Mouse (Mus musculus) embryonic facial prominence, embryonic 15.5 days (tissue): ENCODE data around the gene Nudt3. TPM values are rescaled to one million over a fixed set of nuclear protein-coding genes. Genes with fewer than 3 reads are reported as not detected.

ENCODE experiments used
- ATAC-seq: fragments of 200-750 bp; cut with Nextera tagmentation; 2 replicates; pipeline ENCODE4 v1.8.0; 2017; ENCODE audit warnings: low read depth, moderate TSS enrichment; ENCODE audit not compliant: insufficient number of reproducible peaks, low FRiP score, low TSS enrichment
- H3K27ac ChIP-seq: fragments of 300-500 bp; sonication (generic); replicated peaks from 2 replicates; pipeline ENCODE4 v1.5.1; 2015; ENCODE audit warnings: mild to moderate bottlenecking, inconsistent platforms
- H3K27me3 ChIP-seq: fragments of 300-500 bp; sonication (generic); 2 replicates; pipeline ENCODE4 v1.6.1; 2015; ENCODE audit warnings: inconsistent platforms
- H3K36me3 ChIP-seq: fragments of 300-500 bp; sonication (generic); 2 replicates; pipeline ENCODE4 v1.6.1; 2015; ENCODE audit warnings: mild to moderate bottlenecking, inconsistent platforms
- H3K4me1 ChIP-seq: fragments of 300-500 bp; sonication (generic); 2 replicates; pipeline ENCODE4 v1.6.1; 2015; ENCODE audit warnings: inconsistent platforms
- H3K4me2 ChIP-seq: fragments of 300-500 bp; sonication (generic); replicated peaks from 2 replicates; pipeline ENCODE4 v1.6.1; 2015; ENCODE audit warnings: mild to moderate bottlenecking, inconsistent platforms
- H3K4me3 ChIP-seq: fragments of 300-500 bp; sonication (generic); replicated peaks from 2 replicates; pipeline ENCODE4 v1.5.1; 2015; ENCODE audit warnings: mild to moderate bottlenecking, inconsistent platforms
- H3K9ac ChIP-seq: fragments of 300-500 bp; sonication (generic); 2 replicates; pipeline ENCODE4 v1.6.1; 2015; ENCODE audit warnings: inconsistent platforms
- H3K9me3 ChIP-seq: fragments of 300-500 bp; sonication (generic); replicated peaks from 2 replicates; pipeline ENCODE4 v1.6.1; 2016; ENCODE audit warnings: inconsistent platforms
- WGBS: fragments of 180-500 bp; shearing (Covaris S2); methylation state at CpG from one replicate; pipeline ENCODE4 v1.1.7; 2015; 5-methylcytosine and 5-hydroxymethylcytosine counted together
- polyA plus RNA-seq: library from polyadenylated mRNA; unstranded; fragments of >200 nt; fragmentation: Nextera tagmentation; extraction: Ambion mirVana; gene quantifications from 2 replicates; pipeline ENCODE4 v1.2.1, GENCODE M21; 2015

Gene Nudt3
- polyA plus RNA-seq, 1 experiment from 2014 or later = 99.3 TPM

- Histone ChIP-seq H3K36me3 (no peaks in the 10 kb centered on the region), H3K4me2 (peak overlapping the region; percentile 70), H3K9ac (peak overlapping the region; percentile 50), H3K27ac (peak overlapping the region; percentile 94), H3K9me3 (no peaks in the 10 kb centered on the region), H3K4me1 (peaks cover 39% of the 10 kb centered on the region), H3K27me3 (no peaks in the 10 kb centered on the region), H3K4me3 (peak overlapping the region; percentile 63)
- 45% methylated on average over 20 of the region's 20 CpGs for WGBS
- ATAC-seq = no peak
These were observed 69.0 kb downstream of the Nudt3 start for GRCm38 (mm10) chr17:27554062-27554960.

DNA sequence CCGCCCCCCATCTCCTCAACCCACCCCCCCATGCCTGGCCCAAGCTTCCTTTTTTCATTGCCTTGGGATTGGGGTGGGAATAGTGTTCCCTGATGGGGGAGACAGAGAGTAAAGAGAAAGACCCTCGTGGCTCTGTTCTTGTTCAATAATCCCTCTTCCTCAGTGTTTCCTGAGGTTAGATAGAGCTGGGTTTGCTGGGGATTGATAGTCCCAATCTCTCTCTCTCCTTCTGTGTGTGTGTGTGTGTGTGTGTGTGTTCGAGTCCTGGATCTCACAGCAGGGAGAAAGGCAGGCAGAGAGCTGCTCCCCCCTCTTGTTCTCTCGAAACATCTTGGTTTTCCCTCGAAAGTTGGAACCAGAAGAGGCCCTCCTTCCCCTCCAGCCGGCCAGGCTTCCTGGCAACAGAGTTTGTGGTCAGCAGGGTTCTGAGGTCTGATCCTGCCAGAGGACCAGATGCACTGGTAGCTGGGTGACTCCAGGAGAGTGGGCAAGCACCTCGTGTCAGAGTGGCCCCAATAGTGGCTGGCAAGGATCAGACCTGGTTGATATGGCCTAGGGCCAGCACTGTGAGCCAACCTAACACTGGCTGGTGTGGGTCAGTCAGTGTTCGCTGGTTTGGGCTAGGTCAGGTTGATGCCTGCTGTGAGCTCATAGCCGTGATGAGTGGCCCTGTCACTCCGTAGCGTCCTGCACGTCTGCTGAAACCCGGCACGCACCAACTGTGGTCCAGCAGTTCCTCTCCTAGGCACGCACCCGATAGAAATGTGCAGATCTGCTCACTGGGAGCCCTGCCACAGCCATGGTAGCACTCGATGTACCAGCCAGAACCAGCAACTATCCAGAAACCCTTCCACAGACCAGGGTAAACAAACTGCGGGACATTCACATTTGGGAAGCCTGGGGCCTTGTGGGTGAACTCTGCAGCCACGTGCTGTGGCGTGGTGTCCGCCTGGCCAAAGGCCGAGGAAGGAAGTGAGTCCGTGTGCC, 70.8 kb downstream of the Nudt3 start:
- H3K4me1 ChIP-seq = peaks cover 21% of the 10 kb centered on the region
- no peak for ATAC-seq
- no peak overlapping the region for H3K9ac ChIP-seq
- H3K27ac ChIP-seq = no peak overlapping the region
- H3K36me3 ChIP-seq = no peaks in the 10 kb centered on the region
- H3K27me3 ChIP-seq = no peaks in the 10 kb centered on the region
- no peak overlapping the region for H3K4me2 ChIP-seq
- H3K4me3 ChIP-seq = no peak overlapping the region
- WGBS = 72% methylated on average over 23 of the region's 23 CpGs
- no peaks in the 10 kb centered on the region for H3K9me3 ChIP-seq

- Histone ChIP-seq H3K27me3 (no peaks in the 10 kb centered on the region), H3K9me3 (no peaks in the 10 kb centered on the region), H3K4me1 (peaks cover 18% of the 10 kb centered on the region), H3K4me3 (no peak overlapping the region), H3K4me2 (no peak overlapping the region), H3K9ac (no peak overlapping the region), H3K36me3 (no peaks in the 10 kb centered on the region), H3K27ac (no peak overlapping the region)
- ATAC-seq = no peak
- 54% methylated on average over 10 of the region's 10 CpGs for WGBS
These were observed 71.8 kb downstream of the Nudt3 start for GRCm38 (mm10) chr17:27551393-27551940.

DNA sequence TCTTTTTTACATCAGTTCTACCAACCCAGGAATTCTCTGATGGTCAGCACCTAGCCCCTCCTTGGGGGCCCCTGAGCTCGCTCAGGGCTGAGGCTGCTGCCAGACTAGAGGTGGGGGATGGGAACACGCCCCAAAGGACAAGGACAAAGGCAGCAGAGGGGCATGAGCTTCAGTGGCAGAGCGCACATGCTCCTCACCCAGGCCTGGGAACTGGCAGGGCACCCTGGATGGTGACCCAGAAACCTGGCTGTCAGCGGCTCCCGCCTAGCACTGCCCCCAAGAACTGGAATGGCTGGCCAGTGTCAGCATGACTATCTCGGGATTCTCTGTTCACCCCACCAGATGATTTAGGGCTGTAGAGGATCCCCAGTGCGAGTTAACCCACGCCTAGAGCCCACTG, 74.1 kb downstream of the Nudt3 start:
- Histone ChIP-seq H3K4me3 (no peak overlapping the region), H3K27ac (no peak overlapping the region), H3K9ac (no peak overlapping the region), H3K4me2 (no peak overlapping the region), H3K27me3 (no peaks in the 10 kb centered on the region), H3K36me3 (no peaks in the 10 kb centered on the region), H3K9me3 (no peaks in the 10 kb centered on the region), H3K4me1 (no peaks in the 10 kb centered on the region)
- WGBS = 61% methylated on average over 8 of the region's 8 CpGs
- ATAC-seq = no peak

GRCm38 (mm10) chr17:27547253-27547868, 75.9 kb downstream of the Nudt3 start:
- no peak for ATAC-seq

GRCm38 (mm10) chr17:27546574-27547085, 76.7 kb downstream of the Nudt3 start:
- WGBS = 66% methylated on average over 7 of the region's 7 CpGs
- ATAC-seq = no peak
- H3K4me2 ChIP-seq = no peak overlapping the region
- no peaks in the 10 kb centered on the region for H3K36me3 ChIP-seq
- H3K9me3 ChIP-seq = no peaks in the 10 kb centered on the region
- H3K27me3 ChIP-seq = no peaks in the 10 kb centered on the region
- H3K27ac ChIP-seq = no peak overlapping the region
- H3K9ac ChIP-seq = no peak overlapping the region
- H3K4me3 ChIP-seq = no peak overlapping the region
- no peaks in the 10 kb centered on the region for H3K4me1 ChIP-seq

More at GRCm38 (mm10) chr17:27547253-27547868, 75.9 kb downstream of the Nudt3 start:
- no peak overlapping the region for H3K27ac ChIP-seq
- WGBS = 58% methylated on average over 9 of the region's 9 CpGs
- H3K4me2 ChIP-seq = no peak overlapping the region
- no peak overlapping the region for H3K4me3 ChIP-seq
- no peak overlapping the region for H3K9ac ChIP-seq
- no peaks in the 10 kb centered on the region for H3K9me3 ChIP-seq
- H3K4me1 ChIP-seq = no peaks in the 10 kb centered on the region
- H3K27me3 ChIP-seq = no peaks in the 10 kb centered on the region
- no peaks in the 10 kb centered on the region for H3K36me3 ChIP-seq

DNA sequence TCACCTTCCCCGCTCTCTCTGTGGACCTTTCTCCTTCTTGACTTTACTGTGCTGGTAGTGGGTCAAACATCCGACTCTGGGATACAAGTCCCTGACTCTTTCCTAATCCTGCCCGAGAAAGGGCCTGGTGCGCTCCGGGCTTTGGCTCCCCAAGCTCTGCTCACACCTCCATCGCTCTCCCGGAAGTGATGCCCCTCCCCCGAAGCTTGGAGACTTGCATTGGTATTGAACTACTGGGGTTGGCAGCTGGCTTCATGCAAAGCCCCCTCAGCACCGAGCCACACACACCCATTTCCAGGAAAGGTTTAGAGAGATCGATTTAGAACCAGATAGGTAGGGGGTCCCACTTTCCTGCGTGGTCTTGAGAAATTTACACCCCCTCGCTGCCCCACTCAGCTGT, 77.3 kb downstream of the Nudt3 start:
- 49% methylated on average over 12 of the region's 12 CpGs for WGBS
- Histone ChIP-seq H3K9me3 (no peaks in the 10 kb centered on the region), H3K4me3 (no peak overlapping the region), H3K9ac (no peak overlapping the region), H3K4me1 (no peaks in the 10 kb centered on the region), H3K27me3 (no peaks in the 10 kb centered on the region), H3K27ac (no peak overlapping the region), H3K4me2 (no peak overlapping the region), H3K36me3 (no peaks in the 10 kb centered on the region)
- no peak for ATAC-seq

DNA sequence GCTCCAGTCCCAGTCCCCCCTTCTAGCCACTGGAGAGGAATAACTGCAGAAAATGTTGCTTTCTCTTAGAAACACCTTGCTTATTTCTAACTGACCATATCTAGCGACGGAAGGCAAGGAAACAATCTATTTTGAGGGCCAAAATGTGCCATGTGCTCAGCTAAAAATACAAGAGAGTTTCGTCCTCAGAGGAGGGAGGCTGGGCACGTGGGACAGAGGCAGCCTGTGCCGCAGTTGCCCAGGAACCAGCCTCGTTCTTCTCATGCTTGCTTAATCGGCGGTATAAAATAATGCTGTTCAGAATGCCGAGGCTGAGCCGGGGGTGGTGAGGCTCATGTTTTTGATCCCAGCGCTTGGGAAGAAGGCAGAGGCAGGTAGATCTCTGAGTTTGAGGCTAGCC, 78.7 kb downstream of the Nudt3 start:
- Histone ChIP-seq H3K27ac (no peak overlapping the region), H3K4me3 (no peak overlapping the region), H3K4me1 (no peaks in the 10 kb centered on the region), H3K9ac (no peak overlapping the region), H3K4me2 (no peak overlapping the region), H3K36me3 (no peaks in the 10 kb centered on the region), H3K27me3 (no peaks in the 10 kb centered on the region), H3K9me3 (no peaks in the 10 kb centered on the region)
- 79% methylated on average over 11 of the region's 11 CpGs for WGBS
- no peak for ATAC-seq

- Histone ChIP-seq H3K27ac (no peak overlapping the region), H3K9ac (no peak overlapping the region), H3K4me1 (no peaks in the 10 kb centered on the region), H3K4me3 (no peak overlapping the region), H3K36me3 (no peaks in the 10 kb centered on the region), H3K9me3 (no peaks in the 10 kb centered on the region), H3K4me2 (no peak overlapping the region), H3K27me3 (no peaks in the 10 kb centered on the region)
- 71% methylated on average over 3 of the region's 3 CpGs for WGBS
- no peak for ATAC-seq
These were observed 81.3 kb downstream of the Nudt3 start for GRCm38 (mm10) chr17:27541984-27542383.

DNA sequence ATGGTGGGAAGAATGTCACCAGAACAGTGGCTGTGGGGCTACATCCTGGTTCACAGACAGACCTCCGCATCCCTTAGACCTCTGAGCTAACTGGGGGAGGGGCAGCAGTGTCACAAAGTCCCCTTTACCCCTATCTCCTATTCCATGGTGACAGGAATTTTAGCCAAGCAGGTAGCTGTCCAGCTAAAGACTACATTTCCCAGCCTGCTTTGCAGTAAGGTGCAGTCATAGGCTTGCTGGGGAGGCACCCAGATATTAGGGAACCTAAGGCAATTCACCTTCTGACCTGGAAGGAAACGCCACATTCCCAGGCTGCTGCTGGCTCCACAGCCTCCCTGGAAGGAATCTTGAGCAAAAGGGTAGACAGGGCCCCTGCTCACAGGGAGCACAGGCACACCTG, 82.0 kb downstream of the Nudt3 start:
- 52% methylated on average over 2 of the region's 2 CpGs for WGBS
- no peak for ATAC-seq

More for the DNA sequence above, 82.0 kb downstream of the Nudt3 start:
- Histone ChIP-seq H3K9ac (no peak overlapping the region), H3K36me3 (no peaks in the 10 kb centered on the region), H3K4me2 (no peak overlapping the region), H3K4me3 (no peak overlapping the region), H3K4me1 (no peaks in the 10 kb centered on the region), H3K27me3 (no peaks in the 10 kb centered on the region), H3K9me3 (no peaks in the 10 kb centered on the region), H3K27ac (no peak overlapping the region)
